Mouse (Mus musculus): ENCODE data around the gene Epb41. TPM values are rescaled to one million over a fixed set of nuclear protein-coding genes. Genes with fewer than 3 reads are reported as not detected.
A peak's percentile ranks its signal among the peaks of the same experiment; 100 is the strongest.

Gene Epb41
- total RNA-seq (2021), result 100 to 1,000 TPM; 144 to 184 TPM

- peak; percentile 95 for DNase-seq (ENCODE audit: low spot score)
- intact Hi-C loops (cut with DNase I), result loop anchor here (2.0 to 5.0 kb wide), 2 partner anchors 26 to 43 kb away; no protein-coding TSS in a partner anchor
These were observed at the start of gene Epb41 for GRCm38 (mm10) chr4:132074933-132075769. Epb41 (minus strand) TSS chr4:132075321.

GRCm38 (mm10) chr4:132123166-132123565 lies 48.0 kb upstream of the Epb41 start:
- DNase-seq (ENCODE audit: low spot score), result no peak
- intact Hi-C loops (cut with DNase I), result no loop called here

- DNase-seq (ENCODE audit: low spot score), result no peak
- intact Hi-C loops (cut with DNase I), result no loop called here
These were observed 46.6 kb upstream of the Epb41 start for GRCm38 (mm10) chr4:132121674-132122073.

- intact Hi-C loops (cut with DNase I), result no loop called here
- no peak for DNase-seq (ENCODE audit: low spot score)
These were observed 44.4 kb upstream of the Epb41 start for GRCm38 (mm10) chr4:132119566-132119965.

GRCm38 (mm10) chr4:132116315-132116714 lies 41.2 kb upstream of the Epb41 start:
- no peak for DNase-seq (ENCODE audit: low spot score)
- intact Hi-C loops (cut with DNase I), result no loop called here

- DNase-seq (ENCODE audit: low spot score), result no peak
- intact Hi-C loops (cut with DNase I), result no loop called here
These were observed 38.4 kb upstream of the Epb41 start for GRCm38 (mm10) chr4:132113411-132114095.

- intact Hi-C loops (cut with DNase I), result no loop called here
- no peak for DNase-seq (ENCODE audit: low spot score)
These were observed 36.1 kb upstream of the Epb41 start for GRCm38 (mm10) chr4:132111227-132111626.

GRCm38 (mm10) chr4:132108221-132108620 lies 33.1 kb upstream of the Epb41 start:
- intact Hi-C loops (cut with DNase I), result no loop called here
- no peak for DNase-seq (ENCODE audit: low spot score)

- no peak for DNase-seq (ENCODE audit: low spot score)
- intact Hi-C loops (cut with DNase I), result no loop called here
These were observed 26.0 kb upstream of the Epb41 start for GRCm38 (mm10) chr4:132101152-132101551.

- intact Hi-C loops (cut with DNase I), result no loop called here
- DNase-seq (ENCODE audit: low spot score), result no peak
These were observed 24.4 kb upstream of the Epb41 start for GRCm38 (mm10) chr4:132099548-132099947.

GRCm38 (mm10) chr4:132095043-132095442 lies 19.9 kb upstream of the Epb41 start:
- DNase-seq (ENCODE audit: low spot score), result no peak
- intact Hi-C loops (cut with DNase I), result no loop called here

GRCm38 (mm10) chr4:132093928-132094327 lies 18.8 kb upstream of the Epb41 start:
- no peak for DNase-seq (ENCODE audit: low spot score)
- intact Hi-C loops (cut with DNase I), result no loop called here

GRCm38 (mm10) chr4:132093136-132093535 lies 18.0 kb upstream of the Epb41 start:
- intact Hi-C loops (cut with DNase I), result no loop called here
- DNase-seq (ENCODE audit: low spot score), result no peak

GRCm38 (mm10) chr4:132088921-132089320 lies 13.8 kb upstream of the Epb41 start:
- intact Hi-C loops (cut with DNase I), result loop anchor here (2.0 kb wide), 1 partner anchor 90 kb away; no protein-coding TSS in a partner anchor
- no peak for DNase-seq (ENCODE audit: low spot score)

GRCm38 (mm10) chr4:132085114-132085513 lies 10.0 kb upstream of the Epb41 start:
- no peak for DNase-seq (ENCODE audit: low spot score)
- intact Hi-C loops (cut with DNase I), result no loop called here

GRCm38 (mm10) chr4:132080492-132080983 lies 5.4 kb upstream of the Epb41 start:
- intact Hi-C loops (cut with DNase I), result no loop called here
- DNase-seq (ENCODE audit: low spot score), result no peak

GRCm38 (mm10) chr4:132079555-132080275 lies 4.6 kb upstream of the Epb41 start:
- no peak for DNase-seq (ENCODE audit: low spot score)
- intact Hi-C loops (cut with DNase I), result loop anchor here (1.0 to 5.0 kb wide), 4 partner anchors 47 to 219 kb away; no protein-coding TSS in a partner anchor

GRCm38 (mm10) chr4:132078296-132078714 lies 3.2 kb upstream of the Epb41 start:
- intact Hi-C loops (cut with DNase I), result loop anchor here (2.0 to 5.0 kb wide), 2 partner anchors 46 to 162 kb away; no protein-coding TSS in a partner anchor
- no peak for DNase-seq (ENCODE audit: low spot score)

- DNase-seq (ENCODE audit: low spot score), result no peak
- intact Hi-C loops (cut with DNase I), result loop anchor here (5.0 kb wide), 1 partner anchor 45 kb away; no protein-coding TSS in a partner anchor
These were observed 2.3 kb upstream of the Epb41 start for GRCm38 (mm10) chr4:132077445-132077844.
